Mouse (Mus musculus) kidney, postnatal 4 days (tissue): ENCODE data around the gene Stk35.
A peak's percentile ranks its signal among the peaks of the same experiment; 100 is the strongest.

Experiments
- DNase-seq, 2 experiments: peaks; one replicate each; pipeline ENCODE4 v3.0.0; 2021; ENCODE audit warnings: mixed read lengths in 2 of 2

Gene Stk35

DNA sequence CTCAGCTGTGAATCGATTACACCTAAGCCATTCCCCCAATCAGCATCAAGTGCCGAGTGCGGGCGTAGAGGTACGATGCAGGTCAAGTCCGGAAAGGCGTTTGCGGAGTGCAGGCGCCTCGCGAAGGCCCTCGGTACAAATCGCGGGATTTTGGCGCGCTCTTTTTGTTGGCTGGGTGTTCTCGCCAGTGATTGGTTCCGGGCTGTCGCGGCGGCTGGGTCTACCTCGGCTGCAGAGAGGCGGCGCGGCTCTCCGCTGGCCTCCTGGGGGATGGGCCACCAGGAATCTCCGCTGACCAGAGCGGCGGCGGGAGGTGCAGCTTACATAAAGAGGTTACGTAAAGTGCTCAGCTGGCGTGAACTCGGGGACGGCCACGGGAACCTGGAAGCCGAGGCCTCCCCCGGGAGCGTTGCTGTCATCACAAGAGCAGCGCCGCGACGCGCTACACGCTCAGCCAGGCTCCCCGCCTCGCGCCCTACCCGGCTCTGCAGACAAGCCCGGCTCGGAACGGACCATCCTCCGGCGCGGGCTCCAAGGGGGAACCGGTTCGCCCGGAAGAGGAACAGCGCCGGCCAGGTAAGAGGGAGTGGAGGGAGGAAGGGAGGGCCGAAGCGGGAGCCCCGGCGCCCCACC, at the start of gene Stk35:
TSS of gene Stk35 (plus strand) at position 247 of the 633 bp plus-strand sequence.
- peak; percentile 90 to 95 for DNase-seq

DNA sequence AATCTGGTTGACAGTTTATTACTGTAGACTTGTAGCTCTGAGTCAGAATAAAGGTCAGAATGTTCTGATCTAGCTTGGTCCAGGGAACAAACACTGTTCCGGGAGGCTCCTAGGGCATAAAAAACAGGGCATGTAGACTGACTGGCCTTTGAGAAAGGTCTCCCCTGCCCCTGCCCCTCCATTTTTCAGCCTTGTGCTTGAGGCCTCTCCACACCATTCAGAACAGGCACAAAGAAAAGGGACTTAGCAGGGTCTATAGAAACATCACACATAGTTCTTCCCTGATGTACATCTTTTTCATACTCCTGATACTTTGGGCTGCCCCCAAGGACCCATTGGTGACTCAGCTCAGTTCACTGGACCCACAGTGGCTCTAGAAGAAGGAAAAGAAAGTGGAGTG, 18.3 kb upstream of the Stk35 start:
- DNase-seq = no peak

GRCm38 (mm10) chr2:129796501-129796900, 3.8 kb upstream of the Stk35 start:
- no peak for DNase-seq

GRCm38 (mm10) chr2:129797709-129798108, 2.6 kb upstream of the Stk35 start:
- no peak for DNase-seq

DNA sequence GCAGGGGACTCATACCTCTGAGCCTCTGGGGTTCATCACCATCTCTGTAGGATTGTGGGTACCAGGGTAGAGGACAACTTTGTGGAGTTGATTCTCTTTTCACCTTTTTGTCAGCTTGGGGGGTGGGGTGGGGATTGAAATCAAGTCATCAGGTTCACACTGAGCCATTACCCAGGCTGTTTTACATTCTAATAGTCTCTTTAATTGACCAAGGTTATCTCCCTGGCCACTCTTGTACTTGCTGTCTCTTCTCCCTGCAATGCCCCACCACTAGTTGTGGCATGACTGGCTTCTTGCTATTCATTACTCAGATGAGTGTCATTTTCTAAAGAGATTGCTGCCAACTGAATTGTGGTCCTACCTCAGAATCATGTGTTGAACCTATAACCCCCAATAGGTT, 1.9 kb upstream of the Stk35 start:
- no peak for DNase-seq

DNA sequence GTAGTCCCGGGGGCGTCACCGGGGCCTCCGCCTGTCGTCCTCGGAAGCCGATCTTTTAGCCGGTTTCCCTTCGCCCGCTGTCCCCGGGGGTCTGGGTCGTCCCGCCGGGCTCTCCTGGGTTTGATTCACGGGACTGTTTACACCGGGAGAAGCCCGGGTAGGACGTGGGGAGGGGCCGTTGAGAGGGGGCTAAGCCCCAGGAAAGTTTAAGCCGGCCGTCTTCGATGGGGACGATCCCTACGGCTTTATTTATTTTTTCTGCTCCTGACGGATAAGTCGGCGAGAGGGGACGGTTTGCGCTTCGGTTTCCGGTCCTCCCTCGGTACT, 550 bp downstream of the Stk35 start:
- DNase-seq = no peak

DNA sequence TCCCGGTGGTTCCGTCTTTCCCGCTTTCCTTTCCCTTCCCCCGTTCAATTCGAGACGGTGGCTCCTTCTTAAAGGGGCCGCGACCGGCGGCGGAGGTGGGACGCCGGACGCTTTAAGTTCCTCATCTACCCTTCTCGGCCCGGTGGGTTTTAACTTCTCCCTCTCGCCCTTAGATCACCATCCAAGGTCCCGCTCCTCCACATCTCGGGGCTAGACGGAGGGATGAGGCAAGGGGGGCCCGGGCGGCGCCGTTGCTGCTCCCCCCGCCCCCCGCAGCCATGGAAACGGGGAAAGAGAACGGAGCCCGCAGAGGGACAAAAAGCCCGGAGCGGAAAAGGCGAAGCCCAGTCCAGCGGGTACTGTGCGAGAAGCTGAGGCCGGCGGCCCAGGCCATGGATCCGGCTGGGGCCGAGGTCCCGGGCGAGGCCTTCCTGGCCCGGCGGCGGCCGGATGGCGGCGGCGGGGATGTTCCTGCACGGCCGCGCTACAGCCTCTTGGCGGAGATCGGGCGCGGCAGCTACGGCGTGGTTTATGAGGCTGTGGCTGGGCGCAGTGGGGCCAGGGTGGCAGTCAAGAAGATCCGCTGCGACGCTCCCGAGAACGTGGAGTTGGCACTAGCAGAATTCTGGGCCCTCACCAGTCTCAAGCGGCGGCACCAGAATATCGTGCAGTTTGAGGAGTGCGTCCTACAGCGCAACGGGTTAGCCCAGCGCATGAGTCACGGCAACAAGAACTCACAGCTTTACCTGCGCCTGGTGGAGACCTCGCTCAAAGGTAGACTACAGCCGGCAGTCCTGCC, 1.1 kb downstream of the Stk35 start:
- DNase-seq = peak; percentile 96

GRCm38 (mm10) chr2:129805486-129805885, 5.2 kb downstream of the Stk35 start:
- no peak for DNase-seq

GRCm38 (mm10) chr2:129806486-129806885, 6.2 kb downstream of the Stk35 start:
- no peak for DNase-seq

DNA sequence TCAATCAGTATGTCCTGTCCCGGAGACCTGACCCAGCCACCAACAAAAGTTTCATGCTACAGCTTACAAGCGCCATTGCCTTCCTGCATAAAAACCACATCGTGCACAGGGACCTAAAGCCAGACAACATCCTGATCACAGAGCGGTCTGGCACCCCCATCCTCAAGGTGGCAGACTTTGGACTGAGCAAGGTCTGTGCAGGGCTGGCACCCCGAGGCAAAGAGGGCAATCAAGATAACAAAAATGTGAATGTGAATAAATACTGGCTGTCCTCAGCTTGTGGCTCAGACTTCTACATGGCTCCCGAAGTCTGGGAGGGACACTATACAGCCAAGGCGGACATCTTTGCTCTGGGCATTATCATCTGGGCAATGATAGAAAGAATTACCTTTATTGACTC, 10.2 kb downstream of the Stk35 start:
- DNase-seq = no peak

DNA sequence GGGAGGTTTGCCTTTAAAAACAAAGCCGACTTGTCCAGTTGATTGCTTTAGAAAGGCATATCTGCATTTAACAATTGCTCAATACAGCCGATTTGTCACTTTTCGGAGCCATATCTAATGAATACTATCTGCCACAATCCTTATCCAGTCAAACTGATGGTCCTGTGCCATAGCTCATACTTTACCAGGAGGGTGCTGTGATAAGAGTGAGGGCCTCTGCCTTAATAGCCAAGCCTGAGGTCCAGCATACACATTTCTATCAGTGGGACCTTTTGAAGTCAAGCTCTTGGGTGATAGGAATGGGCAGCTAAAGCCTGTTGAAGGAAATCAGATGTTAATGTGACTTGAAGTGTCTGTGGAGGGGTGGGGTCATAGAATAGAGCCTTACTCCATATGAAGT, 13.7 kb downstream of the Stk35 start:
- DNase-seq = no peak

DNA sequence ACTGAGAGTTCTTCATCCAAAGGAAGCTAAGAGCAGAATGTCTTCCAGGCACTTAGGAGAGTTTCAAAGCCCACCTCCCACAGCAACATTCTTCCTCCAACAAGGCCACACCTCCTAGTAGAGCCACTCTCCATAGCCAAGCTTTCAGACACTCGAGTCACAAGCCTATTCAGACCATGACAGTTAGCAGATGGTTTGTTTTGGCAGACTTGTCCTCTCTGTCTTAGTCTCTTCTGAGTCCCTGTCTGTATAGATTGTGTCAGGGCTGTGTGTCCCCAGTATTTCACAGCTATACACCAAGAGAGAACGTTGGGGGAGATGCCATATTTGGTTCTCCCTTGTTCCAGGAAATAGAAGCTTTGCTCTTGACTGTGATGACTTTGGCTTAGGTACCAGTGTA, 14.8 kb downstream of the Stk35 start:
- no peak for DNase-seq

GRCm38 (mm10) chr2:129817603-129818257, 17.4 kb downstream of the Stk35 start:
- no peak for DNase-seq

GRCm38 (mm10) chr2:129818868-129819267, 18.6 kb downstream of the Stk35 start:
- no peak for DNase-seq

GRCm38 (mm10) chr2:129819531-129819930, 19.2 kb downstream of the Stk35 start:
- no peak for DNase-seq

DNA sequence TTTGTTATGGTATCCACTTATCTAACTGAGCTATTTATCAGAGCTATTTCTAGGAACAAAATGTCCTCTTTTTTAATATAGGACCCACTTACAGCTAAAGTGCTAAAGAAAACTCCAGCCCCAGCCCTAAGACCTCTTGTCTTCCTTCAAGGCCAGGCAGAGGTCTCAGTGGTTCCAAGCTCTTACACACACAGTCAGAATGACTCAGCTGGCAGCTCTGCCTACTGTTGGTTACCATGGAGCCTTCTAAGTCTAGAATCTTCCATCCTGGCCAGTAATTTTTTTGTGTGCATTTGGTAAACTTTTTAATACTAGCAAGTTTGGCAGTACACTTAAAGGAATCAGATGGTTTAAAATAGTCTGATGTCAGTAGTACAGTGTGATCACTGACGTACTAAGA, 19.6 kb downstream of the Stk35 start:
- DNase-seq = no peak

DNA sequence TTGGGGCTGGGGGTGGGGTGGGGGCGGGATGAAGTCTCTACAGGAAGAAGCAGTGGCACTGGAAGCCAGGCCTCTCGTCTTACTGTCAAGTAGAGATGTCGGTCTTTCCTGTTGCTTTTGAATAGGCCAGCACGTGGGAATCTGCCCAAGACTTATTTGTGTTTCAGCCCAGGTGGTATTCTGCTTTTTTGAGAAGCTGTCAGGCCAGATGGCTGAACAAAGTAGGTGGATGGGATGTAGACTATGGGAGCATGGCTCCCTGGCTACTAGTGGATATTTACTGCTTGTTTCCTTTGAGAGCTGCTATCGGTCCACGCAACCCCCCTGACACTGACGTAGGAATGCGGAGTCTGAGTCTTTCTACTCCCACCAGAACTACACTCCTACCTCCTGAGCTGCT, 20.7 kb downstream of the Stk35 start:
- DNase-seq = no peak

DNA sequence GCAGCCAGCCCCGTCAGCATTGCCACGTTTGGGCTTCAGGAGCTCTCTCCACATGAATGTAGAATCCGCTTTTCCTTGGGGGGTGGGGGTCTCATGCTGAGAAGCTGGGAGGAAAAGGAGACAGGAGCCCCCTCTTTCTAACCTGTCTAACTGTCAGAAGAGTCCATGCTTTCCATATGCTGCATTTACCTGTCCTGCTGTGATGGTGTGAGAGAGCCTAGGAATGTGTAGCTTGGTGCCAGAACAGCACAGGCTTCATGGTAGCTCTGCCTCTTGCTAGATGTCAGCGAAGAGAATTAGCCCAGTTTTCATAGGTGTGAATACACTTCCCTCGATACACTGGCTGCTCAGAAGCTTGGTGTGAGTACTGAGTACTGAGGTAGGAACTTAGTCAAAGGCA, 21.3 kb downstream of the Stk35 start:
- no peak for DNase-seq

- DNase-seq = no peak
Measured at GRCm38 (mm10) chr2:129823310-129823709, 23.0 kb downstream of the Stk35 start.

GRCm38 (mm10) chr2:129824254-129824653, 23.9 kb downstream of the Stk35 start:
- DNase-seq = no peak

DNA sequence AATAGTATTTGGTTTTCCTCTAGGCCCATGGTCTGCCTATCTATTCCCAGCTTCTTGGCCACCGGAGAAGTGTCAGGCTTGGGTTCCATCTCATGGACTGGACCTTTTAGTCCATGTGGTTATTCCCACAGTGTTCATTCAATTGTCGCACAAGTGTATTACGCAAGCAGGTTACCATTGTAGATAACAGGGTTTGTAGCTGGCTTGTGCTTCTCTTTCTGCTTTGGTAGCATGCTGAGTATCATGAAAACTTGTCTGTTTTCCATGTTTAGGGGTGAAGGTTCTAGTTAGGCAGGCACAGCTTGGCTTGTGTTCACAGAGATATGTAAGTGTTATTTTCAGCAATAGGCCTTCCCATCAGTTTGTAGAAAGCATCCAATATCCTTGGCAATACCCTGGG, 25.8 kb downstream of the Stk35 start:
- DNase-seq = no peak

- DNase-seq = no peak
Measured at GRCm38 (mm10) chr2:129832993-129833392, 32.7 kb downstream of the Stk35 start.

GRCm38 (mm10) chr2:129834221-129834620, 33.9 kb downstream of the Stk35 start:
- DNase-seq = no peak

GRCm38 (mm10) chr2:129834881-129835280, 34.6 kb downstream of the Stk35 start:
- DNase-seq = no peak
